Mouse (Mus musculus) lung, adult 10 weeks (tissue): ENCODE data around the gene Zfp658. TPM values are rescaled to one million over a fixed set of nuclear protein-coding genes. Genes with fewer than 3 reads are reported as not detected.

Experiments
- polyA plus RNA-seq: library from polyadenylated mRNA; stranded (reverse); fragments of 350-450 nt; fragmentation: Illumina TruSeq; extraction: RNeasy Lipid Tissue Mini Kit (QIAGEN cat#74804); gene quantifications from one replicate; pipeline ENCODE4 v1.2.3, GENCODE M21; 2014; ENCODE audit warnings: low read depth, low replicate concordance; ENCODE audit not compliant: insufficient read depth

Gene Zfp658
- 1.9 TPM for polyA plus RNA-seq

GRCm38 (mm10) chr7:43562006-43562633 lies at the start of gene Zfp658:
TSS of gene Zfp658 (plus strand) at chr7:43562256.

GRCm38 (mm10) chr7:43544225-43544977 lies 17.7 kb upstream of the Zfp658 start, which contains the start of gene Cd33:
TSS of gene Cd33 (minus strand) at chr7:43544428.

GRCm38 (mm10) chr7:43579440-43580171 lies 17.6 kb downstream of the Zfp658 start, which contains the start of gene Zfp719:
TSS of gene Zfp719 (plus strand) at chr7:43579610.

GRCm38 (mm10) chr7:43606896-43607742 lies 45.1 kb downstream of the Zfp658 start, which contains the start of gene Zfp819:
TSS of gene Zfp819 (plus strand) at chr7:43607169.

Other genes with a start within 250 kb of the Zfp658 start
- gene Zfp715, start 249.0 kb upstream of the Zfp658 start, polyA plus RNA-seq: 9.2 TPM
- 8.8 TPM for gene Siglecf, start 210.9 kb upstream of the Zfp658 start, polyA plus RNA-seq
- 6.0 TPM for gene Siglecg, start 154.1 kb upstream of the Zfp658 start, polyA plus RNA-seq
- gene Lim2, start 134.6 kb upstream of the Zfp658 start, polyA plus RNA-seq: not detected
- gene Nkg7, start 125.2 kb upstream of the Zfp658 start, polyA plus RNA-seq: 26.8 TPM
- not detected for gene Cldnd2, start 121.5 kb upstream of the Zfp658 start, polyA plus RNA-seq
- gene Etfb, start 118.2 kb upstream of the Zfp658 start, polyA plus RNA-seq: 277 TPM
- gene Gm45233, start 118.1 kb upstream of the Zfp658 start, polyA plus RNA-seq: 0.43 TPM
- gene Vsig10l, start 99.1 kb upstream of the Zfp658 start, polyA plus RNA-seq: 1.2 TPM
- gene Iglon5, start 72.2 kb upstream of the Zfp658 start, polyA plus RNA-seq: 0.22 TPM
- gene 4931406B18Rik, start 56.3 kb upstream of the Zfp658 start, polyA plus RNA-seq: not detected
- gene Cd33, start 17.8 kb upstream of the Zfp658 start, polyA plus RNA-seq: 3.8 TPM
- 3.3 TPM for gene Zfp719, start 17.4 kb downstream of the Zfp658 start, polyA plus RNA-seq
- gene Zfp819, start 44.9 kb downstream of the Zfp658 start, polyA plus RNA-seq: not detected
- not detected for gene Ceacam18, start 72.5 kb downstream of the Zfp658 start, polyA plus RNA-seq
- 5.0 TPM for gene Siglece, start 97.9 kb downstream of the Zfp658 start, polyA plus RNA-seq
- 6.5 TPM for gene Ctu1, start 109.8 kb downstream of the Zfp658 start, polyA plus RNA-seq
- 1.1 TPM for gene Klk14, start 128.2 kb downstream of the Zfp658 start, polyA plus RNA-seq
- gene Klk13, start 150.3 kb downstream of the Zfp658 start, polyA plus RNA-seq: 3.6 TPM
- gene Klk12, start 206.6 kb downstream of the Zfp658 start, polyA plus RNA-seq: not detected
- gene Klk11, start 212.3 kb downstream of the Zfp658 start, polyA plus RNA-seq: 1.8 TPM
- gene Klk10, start 218.8 kb downstream of the Zfp658 start, polyA plus RNA-seq: 0.92 TPM
- gene Klk9, start 229.6 kb downstream of the Zfp658 start, polyA plus RNA-seq: not detected
- gene Klk8, start 235.3 kb downstream of the Zfp658 start, polyA plus RNA-seq: 20.3 TPM
- not detected for gene Klk7, start 249.0 kb downstream of the Zfp658 start, polyA plus RNA-seq